Mouse (Mus musculus) spleen, adult 12 weeks (tissue): ENCODE data around the gene Rin2.

Experiments
- DNase-seq: peaks from one replicate; pipeline ENCODE4 v3.0.0; 2022; ENCODE audit warnings: low spot score

Gene Rin2

DNA sequence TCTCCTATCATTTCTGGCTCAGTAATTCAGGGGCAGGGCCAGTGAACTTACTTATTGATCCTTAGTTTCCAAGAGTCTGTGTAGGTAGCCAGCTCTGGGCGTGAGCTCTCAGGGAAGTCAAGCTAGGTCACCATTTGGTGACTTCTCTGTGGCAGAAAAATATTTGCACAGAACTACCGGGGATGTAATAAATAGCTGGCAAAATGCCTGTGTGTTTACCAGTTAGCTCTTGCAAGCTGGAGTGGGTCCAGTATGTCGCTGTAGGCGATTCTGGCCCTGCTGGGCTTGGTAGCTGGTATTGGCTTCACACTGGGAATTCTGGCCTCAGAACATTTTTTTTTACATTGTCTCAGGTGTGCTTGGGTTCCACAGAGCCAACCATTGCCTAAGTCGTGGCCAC is 60.1 kb downstream of the Rin2 start:
- DNase-seq: no peak

DNA sequence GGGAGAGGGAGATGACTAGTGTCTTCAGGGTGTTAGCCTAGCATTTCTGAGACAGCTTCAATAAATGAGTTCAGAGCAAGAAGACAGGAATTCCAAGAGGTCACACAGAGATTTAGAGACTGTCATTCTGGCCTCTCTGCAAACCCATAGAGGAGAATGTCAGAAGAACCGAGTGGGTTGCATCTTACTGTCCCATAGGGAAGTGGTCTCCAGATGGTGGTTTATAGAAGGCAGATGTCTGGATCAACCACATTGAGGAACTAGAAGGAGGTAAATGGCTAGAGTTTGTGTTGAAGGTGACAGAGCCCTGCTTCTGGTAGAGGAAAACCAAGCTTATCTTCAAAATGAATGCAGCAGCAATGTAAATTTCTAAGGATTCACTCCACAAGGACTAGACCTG is 61.5 kb downstream of the Rin2 start:
- no peak for DNase-seq

DNA sequence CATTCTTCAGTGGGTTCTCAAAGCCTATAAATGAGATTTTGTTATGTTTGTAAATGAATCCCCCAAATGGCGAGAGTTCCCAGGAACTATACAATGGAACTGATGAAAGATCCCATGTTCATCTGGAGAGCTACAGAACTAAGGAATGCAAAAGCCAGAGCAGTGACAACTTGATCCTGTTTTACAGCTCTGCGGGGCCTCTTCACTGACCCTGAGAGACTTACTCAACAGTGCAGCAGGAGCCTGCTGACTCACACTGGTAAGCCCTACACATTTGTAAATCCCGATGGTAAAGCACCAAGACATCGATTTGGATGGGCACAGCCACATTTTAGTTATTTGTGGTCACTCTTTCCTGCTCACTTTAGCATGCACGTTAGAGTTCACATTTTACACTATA is 62.2 kb downstream of the Rin2 start:
- no peak for DNase-seq

DNA sequence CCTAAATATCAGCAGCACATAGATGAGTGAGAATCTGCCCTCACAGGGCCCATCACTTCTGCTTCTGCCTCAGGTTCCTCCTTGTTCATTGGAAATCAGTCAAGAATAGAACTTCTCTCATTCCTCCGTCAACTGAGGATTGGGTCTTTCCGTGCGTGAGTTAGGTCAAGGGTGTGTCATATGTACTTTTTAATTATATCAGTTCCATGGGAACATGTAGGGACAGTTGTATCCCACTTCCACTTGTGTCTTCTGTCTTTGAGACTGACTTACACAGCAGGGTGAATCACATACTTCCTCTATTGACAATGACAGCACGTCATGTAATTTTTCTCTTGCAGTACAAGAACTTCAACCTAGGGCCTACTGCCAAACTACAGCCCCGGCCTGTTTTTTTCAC is 65.7 kb downstream of the Rin2 start:
- no peak for DNase-seq

DNA sequence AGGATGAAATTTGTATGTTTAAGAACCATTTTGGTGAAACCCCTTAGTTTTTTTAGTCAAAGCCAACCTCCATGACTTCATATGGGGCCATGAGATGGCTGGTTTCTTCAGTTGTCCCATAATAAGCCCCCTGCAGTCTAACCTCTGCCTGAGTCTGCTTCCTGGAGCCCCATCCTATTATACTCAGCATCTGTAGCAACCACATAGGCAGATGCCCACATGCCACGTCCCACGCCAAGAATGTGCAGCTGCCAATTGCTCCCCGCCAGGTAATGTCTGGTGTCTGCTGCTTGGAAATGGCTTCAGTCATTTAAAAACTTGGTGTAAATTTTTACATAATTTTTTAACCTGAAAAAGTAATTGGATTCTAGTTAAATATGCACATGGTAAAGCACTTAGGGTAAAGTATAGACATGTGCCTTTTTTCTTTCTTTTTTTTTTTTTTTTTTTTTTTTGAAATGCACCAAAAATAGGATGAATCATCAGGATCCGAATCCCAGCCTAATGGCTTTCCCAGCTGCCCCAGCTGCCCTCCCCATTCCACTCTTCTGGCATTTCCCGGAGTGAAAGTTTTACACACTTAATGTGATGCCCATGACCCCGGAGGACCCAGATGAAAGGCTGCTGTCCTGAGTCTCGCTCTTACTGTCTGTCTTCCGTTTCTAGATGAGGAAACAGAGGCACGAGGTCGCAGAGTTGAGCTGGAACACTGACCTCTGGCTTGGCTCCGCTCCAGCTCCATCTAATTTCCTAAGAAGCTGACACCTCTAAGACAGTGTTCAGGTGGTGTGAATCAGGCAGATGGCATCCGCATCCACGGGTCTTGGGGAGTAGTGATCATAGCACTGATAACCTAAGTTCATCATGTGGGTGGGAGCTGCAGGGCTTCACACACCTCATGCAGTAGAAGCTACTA is 68.0 kb downstream of the Rin2 start:
- no peak for DNase-seq

DNA sequence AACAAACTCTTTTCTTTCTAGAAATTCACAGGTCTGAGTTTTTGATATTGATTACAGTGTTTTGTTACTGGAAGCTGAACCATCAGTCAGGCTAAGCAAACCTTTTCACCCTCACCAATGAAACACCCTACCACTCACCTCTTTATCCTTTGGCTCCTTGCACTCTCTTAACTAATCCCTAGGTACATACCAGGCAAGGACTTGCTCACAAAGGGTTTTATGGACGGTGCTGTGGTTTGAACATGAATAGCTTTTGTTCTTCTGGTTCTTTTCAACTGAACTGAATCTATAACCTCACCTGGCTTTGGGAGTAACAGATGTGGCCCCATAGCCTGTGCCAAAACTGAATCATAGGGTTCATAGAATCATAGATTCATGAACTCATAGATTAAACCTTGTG is 71.4 kb downstream of the Rin2 start:
- DNase-seq: no peak

DNA sequence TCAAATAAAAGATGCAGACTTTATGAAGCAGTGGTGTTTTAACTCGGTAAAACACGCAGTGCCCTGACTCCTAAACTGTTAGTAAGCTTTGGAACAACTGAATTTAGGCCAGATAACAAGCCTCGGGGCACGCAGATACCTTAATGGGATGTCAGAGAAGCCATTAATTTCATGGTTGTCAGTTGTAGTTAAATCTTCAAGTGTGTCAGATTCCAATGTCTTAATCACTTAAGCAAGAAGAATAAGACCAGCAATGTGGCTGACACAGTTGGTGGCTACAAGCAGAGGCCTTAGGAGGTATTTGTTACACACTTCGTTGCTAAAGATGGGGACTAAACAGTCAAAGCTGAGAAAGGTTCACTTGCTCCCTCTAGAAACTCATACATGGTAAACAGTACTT is 74.6 kb downstream of the Rin2 start:
- DNase-seq: no peak

DNA sequence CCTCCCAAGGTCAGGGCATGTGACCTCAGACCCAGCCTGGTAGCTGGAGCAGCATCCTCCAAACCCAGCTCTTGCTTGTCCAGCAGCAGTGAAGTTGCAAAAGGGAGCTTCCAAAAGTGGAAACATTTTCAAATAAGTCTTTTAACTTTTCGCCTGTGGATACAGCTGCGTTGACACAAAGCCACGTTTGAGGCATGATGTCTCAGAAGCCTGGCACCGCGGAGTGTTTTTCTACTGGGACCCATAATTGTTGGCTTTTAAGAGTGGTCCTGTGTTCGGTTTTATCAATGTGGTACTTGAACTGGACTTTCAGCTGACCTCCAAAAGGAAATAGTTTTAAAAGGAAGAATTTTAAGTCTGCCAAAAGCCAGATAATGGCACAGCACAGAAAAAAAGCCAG is 77.6 kb downstream of the Rin2 start:
- DNase-seq: no peak

DNA sequence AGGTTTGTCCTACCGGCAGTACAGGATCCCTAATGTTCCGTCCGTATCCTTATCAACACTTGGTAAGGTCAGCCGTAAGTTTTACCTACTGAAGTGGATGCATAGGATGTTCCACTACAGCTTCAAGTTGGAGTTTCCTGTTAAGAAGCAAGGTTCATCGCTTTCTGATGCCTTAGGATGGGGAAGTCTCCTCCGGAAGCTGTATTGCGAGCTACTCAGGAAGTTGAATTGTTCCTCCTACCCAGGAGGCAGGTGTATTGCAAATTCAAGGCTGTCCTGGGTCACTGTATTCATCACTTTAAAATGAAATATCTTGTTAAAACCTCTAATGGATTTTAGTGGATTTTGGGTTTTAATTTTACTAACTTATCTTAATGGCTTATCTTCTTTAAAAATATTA is 79.0 kb downstream of the Rin2 start:
- DNase-seq: no peak

DNA sequence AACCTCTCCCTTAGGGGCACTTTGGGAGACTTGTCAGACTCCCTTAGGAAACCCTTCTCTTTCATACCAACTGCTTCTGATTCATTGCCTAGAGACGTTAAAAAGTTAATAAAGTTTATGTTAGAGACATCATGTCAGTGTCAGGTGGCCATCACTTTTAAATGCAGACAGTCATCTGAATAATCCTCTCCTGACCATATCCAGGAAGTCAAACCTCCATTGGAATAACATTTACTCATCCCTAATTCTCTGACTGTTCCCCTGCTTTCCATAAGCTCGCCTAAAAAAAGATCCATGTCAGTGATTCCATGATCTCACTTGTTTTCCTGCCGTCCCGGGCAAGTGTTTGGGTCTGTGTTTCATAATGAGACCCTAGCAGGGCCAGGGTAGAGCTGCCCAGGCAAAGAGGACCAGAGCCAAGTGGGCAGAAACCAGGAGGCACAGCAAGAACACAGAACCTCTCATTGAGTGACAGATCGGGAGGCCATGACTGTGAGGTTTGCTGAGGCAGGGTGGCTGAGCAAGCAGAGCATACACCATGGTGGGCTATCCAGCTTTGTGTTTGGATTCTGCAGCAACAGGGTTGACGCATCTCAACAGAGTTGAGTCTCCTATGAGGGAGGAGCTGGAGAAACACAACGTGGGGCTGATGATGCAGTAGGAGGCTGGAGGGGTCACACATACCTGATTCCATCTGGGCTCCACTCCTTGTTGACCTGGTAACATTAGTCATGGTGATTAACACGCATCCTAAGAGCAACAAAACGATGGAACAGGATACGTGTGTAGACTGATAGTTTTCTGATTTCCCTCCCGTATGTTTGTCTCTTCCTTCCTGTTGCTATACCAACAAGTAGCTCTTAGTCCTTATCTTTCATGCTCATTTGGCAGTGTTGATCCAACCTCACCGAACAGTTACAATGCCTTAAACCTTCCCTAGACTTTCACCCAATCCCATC is 81.1 kb downstream of the Rin2 start:
- no peak for DNase-seq

DNA sequence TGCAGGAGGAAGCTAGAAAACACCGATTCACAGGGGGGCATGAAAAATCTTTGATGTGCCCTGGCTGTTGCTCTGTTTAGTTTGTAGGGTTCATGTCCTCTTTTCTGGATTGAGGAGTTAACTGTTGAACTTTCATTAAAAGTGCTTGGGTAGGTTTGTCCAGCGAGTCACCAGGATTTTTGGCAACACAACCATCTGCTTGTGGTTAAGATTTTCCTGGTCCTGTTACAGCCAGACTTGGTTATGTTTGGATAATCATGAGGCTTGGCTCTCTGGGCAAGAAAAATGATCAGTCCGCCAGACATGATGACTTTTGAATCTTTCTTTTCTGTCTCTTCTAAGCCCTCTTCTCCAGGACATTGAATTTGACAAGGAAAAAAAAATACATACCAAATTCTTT is 85.1 kb downstream of the Rin2 start:
- DNase-seq: no peak

DNA sequence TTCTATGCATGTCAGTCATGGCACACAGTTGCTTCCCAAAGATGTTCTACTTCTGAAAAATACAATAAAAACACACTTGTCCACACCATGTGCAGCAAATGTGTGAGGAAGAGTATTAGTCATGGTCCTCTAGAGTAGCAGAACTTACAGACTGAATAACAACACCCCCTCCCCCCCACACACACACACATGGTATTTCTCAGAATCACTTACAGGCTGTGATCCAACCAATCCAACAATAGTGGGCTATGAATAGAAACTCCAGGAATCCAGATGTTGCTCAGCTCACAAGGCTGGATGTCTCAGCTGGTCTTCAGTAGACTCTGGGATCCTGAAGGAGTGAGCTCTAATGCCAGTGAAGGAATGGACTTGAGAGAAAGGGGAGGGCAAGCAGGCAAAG is 86.4 kb downstream of the Rin2 start:
- no peak for DNase-seq

DNA sequence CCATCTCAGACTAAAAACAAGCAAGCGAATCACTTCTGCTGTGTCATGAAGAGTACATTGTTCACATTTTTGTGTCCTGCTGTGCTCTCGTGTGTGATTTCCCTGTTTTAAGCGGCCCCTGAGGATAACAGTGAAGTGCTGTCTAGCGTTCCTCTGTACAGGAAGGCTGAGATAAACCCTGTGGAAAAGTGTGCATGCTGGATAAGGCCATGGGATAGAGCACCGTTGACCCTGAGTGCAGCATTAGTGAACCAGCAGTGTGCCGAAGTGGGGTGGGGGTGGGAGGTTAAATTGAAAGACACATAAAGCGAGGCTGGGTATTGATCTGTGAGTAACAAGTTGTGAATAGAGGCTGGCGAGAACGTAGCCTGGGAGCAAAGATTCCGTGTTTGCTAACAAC is 94.9 kb downstream of the Rin2 start:
- no peak for DNase-seq

DNA sequence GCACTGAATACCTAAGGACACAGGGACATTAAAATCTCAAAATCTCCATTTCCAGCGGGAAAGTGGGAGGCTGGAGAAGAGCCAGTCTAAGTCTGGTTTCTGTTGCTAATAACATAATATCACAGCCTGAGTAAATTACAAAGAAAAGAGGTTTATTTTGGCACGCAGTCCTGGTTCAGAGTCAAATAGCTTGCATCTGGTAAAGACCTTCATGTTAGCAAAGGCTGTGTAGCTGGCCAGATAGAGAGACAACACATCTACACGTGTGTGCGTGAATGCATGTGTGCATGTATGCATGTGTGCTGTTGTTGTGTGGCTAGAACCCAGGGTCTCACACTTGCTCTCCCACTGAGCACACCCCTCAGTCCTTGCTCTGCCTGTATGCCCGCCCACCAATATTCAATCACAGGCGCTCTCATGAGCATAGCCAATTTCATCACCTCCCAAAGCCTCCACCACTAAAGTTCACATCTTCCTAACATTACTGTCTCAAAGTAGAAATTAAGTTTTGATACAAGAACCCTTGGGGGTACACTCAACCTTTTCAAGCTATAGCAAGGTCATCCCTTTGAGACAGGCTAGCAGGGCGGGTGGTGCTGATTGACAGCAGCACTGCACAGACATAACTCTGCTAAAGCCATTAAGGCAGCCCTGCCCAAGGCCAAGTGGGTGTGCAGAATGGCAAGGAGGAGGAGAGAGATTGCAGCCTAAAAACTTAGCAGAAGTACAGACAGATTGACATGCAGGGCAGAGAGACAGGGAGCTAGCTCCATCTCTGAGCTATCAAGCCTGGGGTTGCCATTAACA is 95.9 kb downstream of the Rin2 start:
- DNase-seq: no peak

DNA sequence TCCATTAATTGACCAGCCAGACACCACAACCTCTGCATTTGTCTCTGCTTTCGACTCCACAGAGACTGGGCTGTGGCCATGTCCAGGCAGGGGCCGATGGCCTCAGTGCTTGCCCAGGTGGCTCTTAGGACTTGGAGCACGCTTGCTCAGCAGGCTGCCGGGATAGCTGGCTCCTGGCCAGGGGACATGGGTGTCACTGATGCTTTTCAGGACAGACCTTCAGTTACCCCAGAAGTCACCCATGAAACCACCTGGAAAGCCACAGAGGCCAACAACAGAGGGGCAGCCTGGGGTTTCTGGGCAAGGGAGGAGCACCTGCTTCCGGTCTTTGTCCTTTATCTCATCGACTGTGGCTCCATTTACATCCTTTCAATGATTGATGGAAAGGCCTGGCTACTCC is 108.2 kb downstream of the Rin2 start:
- no peak for DNase-seq

DNA sequence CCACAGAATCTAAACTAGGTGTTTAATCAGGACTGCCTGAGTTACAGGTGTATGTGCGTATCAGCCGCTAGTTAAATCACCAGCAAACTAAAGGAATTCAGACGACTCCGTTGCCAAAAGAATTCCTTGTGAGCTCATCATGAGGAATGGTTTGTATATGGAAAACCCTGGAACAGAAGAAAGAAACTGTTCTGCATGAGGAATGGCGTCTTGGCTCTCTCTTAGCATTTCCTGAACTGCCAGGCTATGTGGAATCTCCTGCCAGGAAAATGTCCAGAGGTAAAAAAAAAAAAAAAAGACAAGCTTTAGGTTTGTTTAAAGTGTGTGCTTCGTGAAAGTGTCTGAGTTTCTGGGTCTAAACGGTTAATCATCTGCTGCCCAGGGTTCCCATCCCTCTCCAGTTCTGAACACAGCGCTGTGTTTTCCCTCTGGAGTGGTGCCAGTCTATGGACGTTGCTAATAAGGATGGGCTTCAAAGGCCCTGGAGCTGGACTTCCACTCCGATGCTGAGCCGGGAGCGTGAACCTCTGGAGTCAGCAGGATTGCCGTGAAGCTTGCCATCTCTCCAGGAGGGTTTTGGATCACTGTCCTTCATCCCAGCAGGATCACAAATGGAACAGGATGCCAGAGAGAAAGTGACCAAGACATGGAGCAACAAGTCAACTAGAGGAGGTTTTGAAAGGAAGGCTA is 109.4 kb downstream of the Rin2 start:
- no peak for DNase-seq

DNA sequence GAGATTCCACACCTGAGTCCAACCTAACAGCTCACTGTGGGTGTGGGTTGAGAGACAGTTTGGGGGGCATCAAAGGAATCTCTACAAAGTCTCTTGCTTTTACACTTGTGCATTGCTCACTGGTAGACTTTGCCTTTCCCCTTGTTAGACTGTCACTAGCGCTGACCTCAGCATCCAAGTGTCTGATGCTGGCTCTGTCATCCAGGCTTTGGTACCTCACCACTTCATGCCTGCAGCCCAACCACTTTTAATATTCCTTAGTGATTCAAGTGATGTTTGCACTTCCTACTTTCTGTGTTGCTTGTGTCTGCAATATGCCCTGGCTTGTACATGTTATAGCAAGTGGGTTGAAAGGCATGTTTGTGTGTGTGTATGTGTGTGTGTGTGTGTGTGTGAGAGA is 109.9 kb downstream of the Rin2 start:
- DNase-seq: no peak

DNA sequence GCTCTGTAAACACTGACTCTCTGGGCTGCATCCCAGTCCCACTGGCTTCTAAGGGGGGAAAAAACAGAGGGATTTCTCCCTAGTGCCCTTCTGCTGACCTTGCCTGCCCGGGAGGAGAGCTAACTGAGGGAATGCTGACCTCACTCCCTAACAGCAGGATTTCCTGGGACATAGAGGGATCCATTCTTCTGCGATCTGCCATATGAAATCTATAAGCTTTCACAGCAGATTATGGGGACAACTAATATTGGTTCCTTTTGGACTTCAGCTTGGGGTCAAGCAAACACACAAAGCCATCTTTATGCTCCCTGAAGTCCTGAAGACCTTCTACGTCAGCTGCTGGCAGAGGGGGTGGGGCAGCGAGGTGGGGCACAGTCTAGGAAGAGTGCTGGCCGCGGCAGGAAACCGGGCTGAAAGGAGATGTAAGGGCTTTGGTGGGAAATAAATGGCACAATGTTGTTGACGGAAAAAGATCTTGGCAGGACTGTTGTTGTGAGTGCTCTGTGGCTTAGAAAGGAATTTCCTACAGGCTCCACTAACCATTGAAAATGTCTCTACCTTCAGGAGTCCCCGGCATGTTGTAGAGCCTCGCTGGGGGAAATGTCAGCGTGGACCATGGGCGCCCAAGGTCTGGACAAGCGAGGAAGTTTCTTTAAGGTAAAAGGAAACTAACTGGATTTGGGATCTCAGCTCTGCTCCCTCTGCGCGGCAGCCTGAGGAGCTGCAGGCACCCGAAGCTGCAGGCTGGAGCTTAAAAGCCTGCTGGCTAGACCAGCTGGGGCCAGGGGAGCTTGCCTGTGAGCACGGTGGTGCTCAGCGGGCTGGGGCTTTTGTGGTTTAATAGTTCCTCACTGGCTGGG is 111.0 kb downstream of the Rin2 start:
- no peak for DNase-seq

DNA sequence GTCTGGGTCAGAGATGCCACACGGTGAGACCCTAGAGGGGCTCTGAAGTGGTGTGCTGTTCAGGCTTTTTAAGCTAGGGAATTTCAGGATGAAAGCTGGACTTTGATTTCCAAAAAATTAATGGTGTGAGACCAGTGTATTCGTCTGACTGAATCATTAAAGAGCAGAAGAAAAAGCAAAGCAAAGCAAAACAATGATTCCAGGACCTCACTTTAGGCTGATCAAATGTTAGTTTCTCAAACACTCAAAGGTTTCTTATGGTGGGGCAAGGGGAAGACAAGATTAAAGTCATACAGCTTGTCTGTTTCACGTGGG is 111.6 kb downstream of the Rin2 start:
- no peak for DNase-seq

DNA sequence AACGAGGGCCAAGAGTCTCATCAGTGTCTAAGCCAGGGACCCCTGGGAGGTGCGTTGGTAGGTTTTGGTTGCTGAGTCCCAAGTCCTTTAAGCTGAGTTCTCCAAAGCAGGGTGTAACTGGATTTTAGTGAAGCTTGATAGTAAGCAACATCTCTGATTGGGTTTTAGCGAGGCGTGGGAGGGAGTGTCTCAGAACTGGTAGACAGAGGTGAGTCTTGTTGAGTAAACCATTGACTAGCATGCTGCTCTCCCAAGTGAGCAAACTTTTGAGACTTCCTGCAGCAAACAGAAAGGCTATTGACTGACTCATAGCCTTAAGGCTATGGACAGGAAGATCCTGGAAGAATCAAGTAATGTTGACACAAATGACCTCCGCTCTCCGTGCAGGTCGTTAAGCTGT is 112.5 kb downstream of the Rin2 start:
- DNase-seq: no peak
